Mouse (Mus musculus): ENCODE measurements around the gene Olfr136. TPM values are rescaled to one million over a fixed set of nuclear protein-coding genes. Genes with fewer than 3 reads are reported as not detected.

Olfr136 gene
- polyA plus RNA-seq (2015; fragmentation: Nextera tagmentation; extraction: Ambion mirVana) = not detected in 2 replicates

- Histone ChIP-seq H3K4me2 (ENCODE audit: low read depth, low read length) (no peak within 1 kb of the TSS), H3K27me3 (ENCODE audit: control insufficient read depth, insufficient read depth, low read length) (no peaks in the 10 kb centered on the region), H3K4me1 (ENCODE audit: control insufficient read depth, insufficient read depth, low read length) (no peaks in the 10 kb centered on the region), H3K36me3 (ENCODE audit: control insufficient read depth, insufficient read depth) (no peaks in the 10 kb centered on the region), H3K9ac (ENCODE audit: low read length) (no peak within 1 kb of the TSS), H3K4me3 (ENCODE audit: low read length) (no peak within 1 kb of the TSS), H3K9me3 (replicated peaks; ENCODE audit: control insufficient read depth, low read length) (peaks cover 3% of the 10 kb centered on the region; the same call in 1 of the 2 replicates), H3K27ac (ENCODE audit: low read length) (no peak within 1 kb of the TSS)
- ATAC-seq (replicated peaks; ENCODE audit: extremely low read depth, insufficient read depth, low FRiP score) = no peak
Observed at GRCm38 (mm10) chr17:38329531-38329930, at the start of gene Olfr136. TSS of gene Olfr136 (plus strand) at chr17:38329831.

- no peaks in the 10 kb centered on the region for H3K27me3 ChIP-seq (ENCODE audit: control insufficient read depth, insufficient read depth, low read length)
- H3K4me3 ChIP-seq (ENCODE audit: low read length) = no peak within 1 kb of the TSS
- no peak for ATAC-seq (replicated peaks; ENCODE audit: extremely low read depth, insufficient read depth, low FRiP score)
- no peak within 1 kb of the TSS for H3K27ac ChIP-seq (ENCODE audit: low read length)
- no peak within 1 kb of the TSS for H3K4me2 ChIP-seq (ENCODE audit: low read depth, low read length)
- no peaks in the 10 kb centered on the region for H3K4me1 ChIP-seq (ENCODE audit: control insufficient read depth, insufficient read depth, low read length)
- no peaks in the 10 kb centered on the region for H3K36me3 ChIP-seq (ENCODE audit: control insufficient read depth, insufficient read depth)
- H3K9ac ChIP-seq (ENCODE audit: low read length) = no peak within 1 kb of the TSS
- peaks cover 6% of the 10 kb centered on the region; the same call in 1 of the 2 replicates for H3K9me3 ChIP-seq (replicated peaks; ENCODE audit: control insufficient read depth, low read length)
Observed at GRCm38 (mm10) chr17:38307470-38307869, 22.2 kb upstream of the Olfr136 start, which contains the start of gene Olfr137. TSS of gene Olfr137 (minus strand) at chr17:38307570.

Other genes with a start within 250 kb of the Olfr136 start
- gene Olfr131, start 241.1 kb upstream of the Olfr136 start, polyA plus RNA-seq (2015; fragmentation: Nextera tagmentation; extraction: Ambion mirVana) = not detected in 2 replicates
- not detected in 2 replicates for gene Olfr132, start 195.3 kb upstream of the Olfr136 start, polyA plus RNA-seq (2015; fragmentation: Nextera tagmentation; extraction: Ambion mirVana)
- not detected in 2 replicates for gene Olfr133, start 184.6 kb upstream of the Olfr136 start, polyA plus RNA-seq (2015; fragmentation: Nextera tagmentation; extraction: Ambion mirVana)
- gene Olfr134, start 158.4 kb upstream of the Olfr136 start, polyA plus RNA-seq (2015; fragmentation: Nextera tagmentation; extraction: Ambion mirVana) = not detected in 2 replicates
- not detected in 2 replicates for gene Olfr135, start 125.5 kb upstream of the Olfr136 start, polyA plus RNA-seq (2015; fragmentation: Nextera tagmentation; extraction: Ambion mirVana)
- not detected in 2 replicates for gene Olfr138, start 68.8 kb upstream of the Olfr136 start, polyA plus RNA-seq (2015; fragmentation: Nextera tagmentation; extraction: Ambion mirVana)
- not detected in 2 replicates for gene Olfr137, start 22.3 kb upstream of the Olfr136 start, polyA plus RNA-seq (2015; fragmentation: Nextera tagmentation; extraction: Ambion mirVana)
- not detected in 2 replicates for gene Esp36, start 90.4 kb downstream of the Olfr136 start, polyA plus RNA-seq (2015; fragmentation: Nextera tagmentation; extraction: Ambion mirVana)
- gene Esp34, start 224.4 kb downstream of the Olfr136 start, polyA plus RNA-seq (2015; fragmentation: Nextera tagmentation; extraction: Ambion mirVana) = not detected in 2 replicates

Measured in heart, embryonic 16.5 days (tissue).